Mouse (Mus musculus): ENCODE data around the gene Pdia2.
"Not testable (repeated sequence)": the region's sequence is repeated elsewhere in the genome, so short reads cannot be mapped to it uniquely, and the experiment has no call there.

Gene Pdia2

GRCm38 (mm10) chr17:26201998-26202397, 3.1 kb upstream of the Pdia2 start:
- no peak for DNase-seq (ENCODE audit: extremely low read depth, low read depth, low spot score)

DNA sequence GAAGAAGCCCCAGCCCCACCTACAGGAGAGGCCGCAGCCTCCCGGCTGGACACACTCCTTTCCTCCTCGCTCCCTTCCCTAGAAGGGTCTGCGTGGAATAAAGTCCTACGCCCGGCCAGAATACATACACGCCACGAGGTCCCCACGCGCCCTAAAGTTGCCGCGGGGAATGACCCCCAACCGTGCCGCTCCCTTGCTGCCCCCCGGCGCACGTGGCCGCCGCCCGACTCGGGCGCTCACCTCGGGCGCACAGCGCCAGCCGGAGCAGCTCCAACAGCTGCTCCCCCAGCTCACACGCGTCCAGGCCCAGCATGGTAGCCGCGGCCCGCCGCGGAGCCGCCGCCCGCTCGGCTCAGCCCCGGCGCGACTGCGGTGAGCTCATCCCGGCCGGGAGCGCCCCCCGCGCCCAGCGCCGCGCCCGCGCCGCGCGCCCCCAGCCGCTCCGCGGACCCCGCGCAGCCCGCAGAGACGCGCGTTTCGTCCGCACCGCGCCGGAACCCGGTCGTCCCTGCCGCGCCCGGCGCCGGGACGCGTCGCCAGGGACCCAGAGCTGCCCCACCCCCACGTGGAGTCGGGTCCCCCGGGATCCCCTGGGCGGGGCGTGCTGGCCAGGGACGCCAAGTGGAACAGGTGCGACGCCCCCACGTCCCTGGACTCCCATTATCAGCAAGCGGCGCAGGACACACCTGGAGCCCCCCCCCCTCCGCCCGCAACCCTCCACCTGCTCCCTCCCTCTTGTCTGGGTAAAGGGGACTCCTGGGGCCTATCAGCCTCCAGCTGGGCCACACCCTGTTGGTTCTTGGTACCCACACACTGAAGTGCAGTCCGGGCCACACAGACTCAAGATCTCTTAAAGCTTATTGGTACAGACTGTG, 2.2 kb upstream of the Pdia2 start:
- no peak for DNase-seq (ENCODE audit: extremely low read depth, low read depth, low spot score)

GRCm38 (mm10) chr17:26192481-26193190, 6.3 kb downstream of the Pdia2 start:
- no peak for DNase-seq (ENCODE audit: extremely low read depth, low read depth, low spot score)

GRCm38 (mm10) chr17:26191486-26191885, 7.4 kb downstream of the Pdia2 start:
- DNase-seq (ENCODE audit: extremely low read depth, low read depth, low spot score), result not testable (repeated sequence)

DNA sequence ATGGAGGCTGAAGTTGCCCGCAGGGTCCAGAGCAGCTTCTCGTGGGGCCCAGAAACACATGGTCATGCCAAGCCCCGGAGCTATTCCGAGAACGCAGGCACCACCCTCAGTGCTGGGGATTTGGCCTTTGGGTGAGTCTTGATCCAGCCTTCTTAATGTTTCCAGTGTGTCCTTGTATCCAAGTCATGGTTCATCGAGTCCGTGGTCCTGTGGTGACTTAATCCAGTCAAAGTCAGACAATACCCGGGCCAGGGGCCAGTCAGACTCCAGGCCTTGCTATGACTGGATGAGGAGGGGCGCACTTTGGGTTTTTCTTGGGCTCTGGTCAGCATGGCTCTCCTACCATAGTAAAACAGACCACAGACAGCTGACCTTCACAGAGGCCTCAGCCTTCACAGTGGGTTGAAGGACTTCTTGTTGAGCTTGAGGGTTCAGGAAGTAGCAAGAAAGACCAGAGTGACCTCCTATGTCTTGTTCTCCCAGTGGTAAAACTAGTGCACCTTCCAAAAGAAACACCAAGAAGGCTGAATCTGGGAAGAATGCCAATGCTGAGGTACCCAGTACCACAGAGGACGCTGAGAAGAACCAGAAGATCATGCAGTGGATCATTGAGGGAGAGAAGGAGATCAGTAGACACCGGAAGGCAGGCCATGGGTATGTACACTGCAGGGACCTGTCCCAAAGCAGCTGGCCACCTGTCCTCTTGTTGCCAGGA, 10.6 kb downstream of the Pdia2 start:
- DNase-seq (ENCODE audit: extremely low read depth, low read depth, low spot score), result no peak

GRCm38 (mm10) chr17:26187592-26187991, 11.3 kb downstream of the Pdia2 start:
- DNase-seq (ENCODE audit: extremely low read depth, low read depth, low spot score), result peak; percentile 82

DNA sequence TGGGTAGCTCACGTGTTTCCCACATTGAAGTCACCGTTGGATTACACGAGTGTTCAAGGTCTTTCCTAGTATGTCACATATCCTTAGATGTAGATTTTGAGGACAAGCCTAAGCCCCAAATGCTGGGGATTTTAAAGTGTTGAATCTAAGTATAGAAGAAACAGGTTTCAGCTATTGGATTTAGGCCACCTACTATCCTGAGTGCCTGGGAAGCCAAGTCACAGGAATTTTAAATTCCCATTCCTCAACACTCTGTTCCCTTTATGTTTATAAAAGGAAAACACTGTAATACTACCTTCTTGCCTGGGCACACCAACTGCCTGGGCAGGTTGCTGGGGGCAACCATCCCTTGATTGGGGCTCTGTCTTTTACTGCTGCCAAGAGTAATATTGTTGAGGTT, 17.7 kb downstream of the Pdia2 start:
- no peak for DNase-seq (ENCODE audit: extremely low read depth, low read depth, low spot score)

GRCm38 (mm10) chr17:26178611-26179010, 20.3 kb downstream of the Pdia2 start:
- DNase-seq (ENCODE audit: extremely low read depth, low read depth, low spot score), result no peak

DNA sequence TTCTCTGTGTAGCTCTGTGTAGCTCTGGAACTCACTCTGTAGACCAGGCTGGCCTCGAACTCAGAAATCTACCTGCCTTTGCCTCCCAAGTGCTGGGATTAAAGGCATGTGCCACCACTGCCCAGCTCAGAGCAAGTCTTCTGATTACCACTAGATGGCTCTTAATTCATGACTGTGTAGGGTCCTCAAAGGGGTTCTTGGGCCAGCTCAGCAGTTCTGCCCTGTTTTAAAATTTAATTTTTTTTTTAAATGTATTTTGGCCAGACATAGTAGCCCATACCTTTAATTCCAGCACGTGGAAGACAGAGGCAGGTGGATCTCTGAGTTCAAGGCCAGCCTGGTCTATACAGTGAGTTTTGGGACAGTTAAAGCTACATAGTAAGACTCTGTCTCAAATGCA, 23.6 kb downstream of the Pdia2 start:
- DNase-seq (ENCODE audit: extremely low read depth, low read depth, low spot score), result not testable (repeated sequence)

DNA sequence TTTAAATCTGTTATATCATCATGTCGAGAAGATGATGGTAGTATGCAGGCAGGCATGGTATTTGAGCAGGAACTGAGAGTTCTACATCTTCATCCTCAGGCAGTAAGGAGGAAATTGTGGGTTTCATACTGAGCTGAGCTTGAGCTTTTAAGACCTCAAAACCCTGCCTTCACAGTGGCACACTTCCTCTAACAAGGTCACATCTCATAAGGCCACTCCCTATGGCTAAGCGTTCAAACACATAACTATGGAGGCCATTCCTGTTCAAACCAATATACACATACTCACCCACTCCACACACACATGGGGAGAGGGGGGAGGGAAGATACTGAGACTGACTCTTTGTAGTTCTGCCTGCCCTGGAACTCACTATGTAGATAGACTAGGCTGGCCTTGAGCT, 30.8 kb downstream of the Pdia2 start:
- no peak for DNase-seq (ENCODE audit: extremely low read depth, low read depth, low spot score)

GRCm38 (mm10) chr17:26162736-26163135, 36.2 kb downstream of the Pdia2 start:
- no peak for DNase-seq (ENCODE audit: extremely low read depth, low read depth, low spot score)

GRCm38 (mm10) chr17:26151886-26152630, 46.8 kb downstream of the Pdia2 start:
- no peak for DNase-seq (ENCODE audit: extremely low read depth, low read depth, low spot score)

DNA sequence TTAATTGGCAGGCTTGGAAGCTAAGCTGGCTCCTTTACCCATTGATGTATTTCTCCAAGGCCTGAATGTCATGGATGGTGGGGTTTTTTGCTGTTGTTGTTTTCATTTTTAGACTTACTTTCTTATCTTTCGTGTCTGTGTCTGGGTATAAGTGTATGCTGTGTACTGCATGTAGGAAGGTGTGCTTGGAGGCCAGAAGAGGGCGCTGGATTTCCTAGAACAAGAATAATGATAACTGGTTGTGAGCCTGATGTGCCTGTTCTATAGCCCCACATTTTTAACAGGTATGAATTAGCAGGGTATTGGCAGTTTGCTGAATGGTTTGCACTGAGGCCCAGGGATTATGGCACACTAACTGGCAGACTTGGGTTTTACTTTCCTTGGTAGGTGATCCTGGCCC, 49.8 kb downstream of the Pdia2 start:
- DNase-seq (ENCODE audit: extremely low read depth, low read depth, low spot score), result no peak

All from fat pad, adult 2 months (tissue).